Mouse (Mus musculus): ENCODE data around the gene Gpatch1.

Gpatch1 gene

GRCm38 (mm10) chr7:35234361-35235245 lies 83.6 kb downstream of the Gpatch1 start:
- DNase-seq, result peak; percentile 96

GRCm38 (mm10) chr7:35233861-35234260 lies 84.4 kb downstream of the Gpatch1 start:
- DNase-seq, result no peak

- DNase-seq, result no peak
Observed at GRCm38 (mm10) chr7:35232796-35233455, 85.3 kb downstream of the Gpatch1 start.

- peak; percentile 27 for DNase-seq
Observed at GRCm38 (mm10) chr7:35230333-35230732, 87.9 kb downstream of the Gpatch1 start.
